Mouse (Mus musculus) c-Kit-positive CD71-positive TER-119-negative erythroid progenitor cells, embryonic 14.5 days (primary cell): ENCODE data around the gene Tnks1bp1.

ENCODE experiments used
- DNase-seq: peaks from one replicate; pipeline ENCODE4 v3.0.0-alpha.2; 2013; ENCODE audit warnings: low read depth

Gene Tnks1bp1

DNA sequence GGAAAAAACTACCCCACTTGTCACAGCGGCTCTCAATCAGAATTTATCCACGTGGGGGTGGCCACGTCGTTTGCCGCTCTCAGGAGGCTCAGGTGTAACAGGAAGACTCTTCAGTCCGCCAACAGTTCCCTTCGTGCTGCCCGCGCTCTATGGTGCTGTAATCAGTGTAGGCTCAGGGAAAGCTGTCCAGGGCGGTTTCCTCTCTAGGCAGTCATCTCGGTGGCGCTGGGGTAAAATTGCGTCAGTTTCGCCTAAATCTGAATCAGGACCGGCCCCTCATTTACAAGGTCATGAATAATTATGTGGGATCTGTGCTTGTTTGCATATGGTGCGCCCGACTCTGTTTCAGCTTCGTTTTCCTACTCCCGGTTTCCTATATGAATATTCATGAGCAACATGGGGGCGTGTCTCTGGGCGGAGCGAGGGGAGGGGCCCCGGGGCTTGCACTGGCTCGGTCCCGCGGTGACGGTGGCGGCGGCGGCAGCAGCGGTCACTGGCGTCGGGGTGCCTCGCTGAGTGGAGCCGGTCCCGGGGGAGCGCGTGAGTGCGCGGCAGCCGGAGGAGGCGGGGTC lies at the start of gene Tnks1bp1:
Tnks1bp1 (plus strand) TSS at position 427 of the 572 bp plus-strand sequence.
- DNase-seq = peak; percentile 81

DNA sequence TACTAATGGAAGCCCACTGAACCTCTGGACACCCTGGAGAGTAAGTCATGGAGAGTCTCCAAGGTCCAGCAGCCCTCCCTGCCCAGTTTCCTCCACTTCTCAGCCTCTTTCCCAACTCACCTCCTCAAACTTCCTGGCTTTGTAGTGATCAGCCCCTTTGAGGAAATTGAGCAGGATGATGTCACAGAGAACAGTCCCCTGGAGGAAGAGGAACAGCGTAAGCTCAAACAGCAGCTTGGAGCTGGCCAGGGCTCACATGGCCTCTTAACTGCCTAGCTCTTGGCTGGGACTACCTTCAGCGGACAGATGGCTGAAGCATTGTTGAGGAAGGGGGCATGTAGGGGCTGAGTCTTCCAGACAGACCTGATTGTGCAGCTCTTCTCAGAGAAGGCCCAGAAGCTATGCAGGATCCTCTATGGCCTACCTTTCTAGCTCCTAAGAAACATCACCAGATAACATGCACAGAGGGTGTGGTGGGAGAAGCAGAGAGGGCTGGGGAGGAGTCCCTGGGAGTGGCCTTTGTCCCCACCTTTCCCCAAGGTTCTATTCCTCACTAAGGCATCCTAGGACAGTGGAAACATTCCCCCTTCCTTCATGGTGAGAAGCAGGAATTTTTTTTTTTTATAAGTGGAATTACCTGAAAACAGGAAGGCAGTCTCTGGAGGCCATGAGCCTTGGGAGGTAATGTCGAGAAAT lies 48.2 kb upstream of the Tnks1bp1 start:
- DNase-seq = no peak

DNA sequence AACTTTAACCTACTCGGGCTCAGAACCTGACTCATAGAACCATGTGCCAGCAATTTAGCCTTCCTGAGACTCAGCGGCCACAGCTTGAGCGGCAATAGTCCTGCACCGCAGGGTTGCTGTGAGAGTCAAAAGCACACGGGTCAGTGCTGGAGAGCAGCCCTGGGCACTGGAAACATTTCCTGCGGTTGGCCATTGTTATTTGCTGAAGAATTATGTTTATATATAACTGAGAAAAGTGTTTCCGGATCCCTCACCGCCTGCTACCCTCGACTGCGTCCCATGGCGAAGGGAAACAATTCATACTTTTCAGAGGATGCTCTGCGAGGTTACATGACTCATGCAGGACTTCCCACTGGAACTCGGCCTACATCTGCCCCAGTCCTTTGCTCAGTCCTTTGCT lies 46.3 kb upstream of the Tnks1bp1 start:
- no peak for DNase-seq

DNA sequence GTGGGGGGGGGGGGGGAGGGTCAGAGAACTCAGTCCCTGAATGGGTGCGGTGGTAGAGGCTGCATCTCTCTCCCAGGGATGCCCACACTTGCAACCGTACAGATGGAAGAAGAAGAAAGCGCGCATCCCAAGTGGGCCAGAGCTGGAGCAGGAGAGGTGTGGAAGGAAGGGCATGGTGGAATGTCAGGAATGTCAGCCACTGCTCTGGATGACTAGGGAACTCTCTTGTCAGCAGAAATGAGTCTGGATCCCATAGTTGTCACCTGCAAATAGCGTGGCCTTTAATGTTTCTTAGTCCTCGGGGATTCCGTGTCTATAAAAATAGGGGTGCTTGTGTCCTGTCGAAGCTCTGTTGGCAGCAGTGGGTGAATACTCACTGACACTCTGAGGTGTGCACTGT lies 45.2 kb upstream of the Tnks1bp1 start:
- DNase-seq = no peak

DNA sequence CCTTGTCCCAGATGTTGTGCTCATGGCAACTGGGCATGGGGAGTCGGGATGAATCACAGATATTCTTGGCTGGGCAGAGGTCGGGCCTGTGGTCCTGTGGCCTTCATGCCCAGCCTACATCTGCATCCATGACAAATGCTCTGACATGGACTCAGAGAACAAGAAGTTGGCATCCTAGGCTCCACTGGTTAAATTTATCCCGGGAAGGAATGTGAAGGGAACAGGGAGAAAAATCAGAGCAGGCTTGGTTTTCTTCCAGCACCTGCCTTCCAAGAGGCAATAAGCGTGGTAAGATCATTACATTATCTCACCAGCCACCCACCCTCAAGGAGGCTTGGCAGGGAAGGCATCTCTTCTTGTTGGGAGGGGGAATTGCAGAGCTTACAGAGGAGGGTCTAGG lies 43.5 kb upstream of the Tnks1bp1 start:
- DNase-seq = no peak

DNA sequence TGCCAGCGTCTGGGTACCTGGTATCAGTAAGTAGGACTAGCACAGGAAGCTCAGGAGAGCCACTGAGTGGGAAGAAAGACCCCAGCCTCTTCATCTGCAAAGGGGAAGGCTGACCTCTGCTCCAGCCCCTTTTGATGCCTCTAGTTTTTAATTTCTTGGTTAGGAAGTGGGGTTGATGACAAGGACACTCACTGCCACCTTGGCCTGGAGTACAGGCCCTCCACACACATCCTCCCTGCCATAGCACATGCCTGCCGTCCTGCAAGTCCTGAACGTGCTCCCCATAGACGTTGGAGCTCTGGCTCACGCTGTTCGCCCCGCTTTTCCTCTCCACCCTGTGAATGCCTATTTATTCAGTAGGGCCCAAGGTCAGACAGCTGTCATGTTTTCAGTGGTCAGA lies 41.2 kb upstream of the Tnks1bp1 start:
- no peak for DNase-seq

DNA sequence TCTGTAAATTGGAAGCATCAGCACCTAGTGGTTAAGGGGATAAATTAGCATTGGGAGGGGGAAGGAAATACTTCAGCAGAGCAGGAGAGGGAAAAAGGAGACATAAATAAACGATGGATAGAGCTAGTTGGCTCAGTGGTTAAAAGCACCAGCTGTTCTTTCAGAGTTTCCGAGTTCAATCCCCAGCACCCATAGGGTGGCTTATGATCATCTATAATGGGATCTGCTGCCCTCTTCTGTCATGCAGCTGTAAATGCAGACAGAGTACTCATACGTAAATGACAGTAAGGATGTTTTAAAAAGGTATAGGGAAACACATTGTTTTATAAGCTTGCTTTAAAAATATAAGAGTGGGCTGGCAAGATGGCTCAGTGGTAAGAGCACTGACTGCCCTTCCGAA lies 40.1 kb upstream of the Tnks1bp1 start:
- no peak for DNase-seq

DNA sequence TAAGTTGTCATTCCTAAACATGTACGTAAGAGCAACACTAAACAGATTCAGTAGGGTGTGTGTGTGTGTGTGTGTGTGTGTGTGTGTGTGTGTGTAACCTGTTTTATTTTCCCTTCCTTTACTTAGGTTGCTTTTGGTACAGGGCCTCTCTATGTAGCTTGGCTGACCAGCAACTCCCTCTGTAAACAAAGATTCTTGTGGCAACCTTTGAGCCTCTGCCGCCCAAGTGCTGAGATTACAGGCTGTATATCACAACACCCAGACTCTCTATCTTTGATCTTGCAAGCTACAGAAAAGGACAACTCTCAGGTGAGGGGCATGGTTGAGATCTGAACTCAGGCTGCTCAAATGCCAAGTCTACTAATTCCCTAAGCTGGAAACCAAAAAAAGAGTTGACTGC lies 38.6 kb upstream of the Tnks1bp1 start:
- DNase-seq = no peak

DNA sequence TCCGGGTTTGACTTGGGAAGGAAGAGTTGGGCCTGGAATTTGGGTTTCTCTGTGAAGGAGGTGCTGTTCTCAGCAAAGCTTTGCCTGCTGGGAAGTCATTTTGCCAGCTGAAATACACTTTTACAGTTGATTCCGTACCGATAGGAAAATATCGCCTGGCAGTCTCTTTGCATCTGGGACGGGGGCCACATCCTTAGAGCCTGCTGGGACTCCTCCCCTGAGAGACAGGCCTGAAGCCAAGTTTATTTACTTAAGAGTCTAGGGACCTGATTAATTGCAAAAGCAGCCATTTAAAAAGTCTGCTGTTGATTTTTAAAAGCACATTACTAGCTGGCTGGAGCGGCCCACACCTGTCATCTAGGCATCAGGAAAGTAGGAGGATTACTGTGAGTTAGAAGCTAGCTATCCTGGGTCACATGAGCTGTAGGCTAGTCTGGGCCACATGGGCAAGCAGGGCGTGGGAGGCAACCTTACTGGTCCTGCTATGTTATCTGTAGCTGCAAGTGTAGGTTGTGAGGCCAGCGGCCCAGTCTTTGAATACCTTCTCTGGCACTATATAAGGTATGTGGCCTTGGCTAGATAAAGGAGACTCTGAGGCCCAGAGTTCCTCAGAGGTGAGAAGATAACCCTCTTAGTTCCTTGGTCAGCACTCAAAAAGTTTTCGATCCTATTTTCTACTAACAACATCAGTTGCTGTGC lies 35.8 kb upstream of the Tnks1bp1 start:
- peak; percentile 77 for DNase-seq

DNA sequence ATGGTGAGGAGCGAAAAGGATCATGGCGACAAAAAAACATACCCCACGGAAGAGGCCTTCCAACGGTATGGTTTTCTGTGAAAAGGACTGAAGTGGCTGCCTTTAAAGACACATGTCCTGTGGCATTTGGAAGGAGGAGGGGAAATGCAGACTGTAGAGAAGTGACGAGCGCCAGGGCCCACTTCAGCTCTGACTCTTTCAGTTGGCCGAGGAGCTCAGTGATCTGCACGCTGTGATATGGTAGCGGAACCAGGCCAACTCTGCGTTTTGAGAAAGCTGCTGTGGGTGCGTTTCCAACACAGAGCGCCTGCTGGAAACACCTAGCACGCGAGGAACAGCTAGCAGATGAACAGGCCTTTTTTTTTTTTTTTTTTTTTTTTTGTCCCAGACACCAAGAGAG lies 35.1 kb upstream of the Tnks1bp1 start:
- no peak for DNase-seq

DNA sequence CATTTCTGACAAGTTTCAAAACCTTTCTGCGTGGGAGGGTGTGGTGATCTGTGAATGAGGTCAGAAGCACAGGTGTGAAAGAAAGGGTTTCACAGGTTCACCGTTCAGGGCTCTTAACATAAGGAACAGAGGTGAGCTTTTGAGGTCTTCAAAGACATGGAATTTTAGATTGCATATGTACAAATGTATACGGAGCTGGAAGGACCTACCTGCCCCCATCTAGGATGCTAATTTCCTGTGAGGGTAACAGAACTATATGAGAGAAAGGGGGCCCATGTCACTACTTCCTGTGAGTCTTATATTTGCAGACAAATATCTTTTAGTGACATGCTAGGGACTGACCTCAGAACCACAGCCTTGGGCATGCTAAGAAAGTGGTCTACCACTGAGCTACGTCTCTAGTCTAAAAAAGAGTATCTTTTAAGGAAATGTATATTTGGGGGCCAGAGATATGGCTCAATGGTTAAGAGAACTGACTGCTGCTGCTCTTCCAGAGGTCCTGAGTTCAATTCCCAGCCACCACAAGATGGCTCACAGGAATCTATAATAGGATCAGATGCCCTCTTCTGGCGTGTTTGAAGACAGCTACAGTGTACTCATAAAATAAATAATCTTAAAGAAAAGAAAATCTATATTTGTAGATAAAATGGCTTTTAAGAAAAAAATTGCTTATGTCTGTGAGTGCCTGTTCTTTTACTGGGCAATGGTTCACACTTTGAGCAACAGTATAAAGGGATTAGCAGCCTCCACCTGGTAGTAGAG lies 33.8 kb upstream of the Tnks1bp1 start:
- no peak for DNase-seq

DNA sequence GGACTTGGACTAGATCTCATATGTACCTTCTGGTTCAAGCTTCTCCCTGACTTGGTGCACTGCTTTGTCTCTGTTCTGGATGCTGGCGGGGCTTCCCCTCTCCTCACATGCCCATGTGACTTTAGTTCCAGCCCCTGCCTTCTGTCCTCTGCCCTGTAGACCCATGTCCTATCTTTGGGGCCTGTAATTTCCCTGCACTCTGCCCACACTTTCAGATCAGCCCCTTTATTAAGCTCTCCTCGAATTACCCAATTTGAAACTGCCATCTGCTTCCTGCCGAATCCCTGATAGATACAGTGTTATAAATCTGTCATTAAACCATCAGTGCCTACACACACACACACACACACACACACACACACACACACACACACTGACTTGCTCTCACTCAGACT lies 33.2 kb upstream of the Tnks1bp1 start:
- DNase-seq = no peak

DNA sequence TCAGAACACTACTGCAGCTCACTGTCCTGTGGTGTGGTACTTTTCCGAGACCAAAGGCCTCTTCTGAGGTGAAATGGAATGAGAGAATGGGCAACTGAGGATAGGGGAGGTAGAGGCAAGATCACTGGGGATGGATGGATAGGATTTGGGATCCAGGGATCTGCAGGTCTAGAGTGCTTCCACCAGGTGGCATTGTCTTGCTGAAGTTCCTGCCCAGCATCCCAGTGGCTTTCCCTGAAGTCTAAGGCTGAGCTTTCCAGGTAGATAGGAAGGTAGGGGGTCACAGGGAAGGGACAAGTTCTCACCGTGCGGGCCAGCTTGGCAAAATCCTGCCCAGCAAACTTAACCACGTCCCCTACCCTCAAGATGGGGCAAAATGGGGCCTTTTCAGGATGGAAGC lies 25.8 kb upstream of the Tnks1bp1 start:
- no peak for DNase-seq

DNA sequence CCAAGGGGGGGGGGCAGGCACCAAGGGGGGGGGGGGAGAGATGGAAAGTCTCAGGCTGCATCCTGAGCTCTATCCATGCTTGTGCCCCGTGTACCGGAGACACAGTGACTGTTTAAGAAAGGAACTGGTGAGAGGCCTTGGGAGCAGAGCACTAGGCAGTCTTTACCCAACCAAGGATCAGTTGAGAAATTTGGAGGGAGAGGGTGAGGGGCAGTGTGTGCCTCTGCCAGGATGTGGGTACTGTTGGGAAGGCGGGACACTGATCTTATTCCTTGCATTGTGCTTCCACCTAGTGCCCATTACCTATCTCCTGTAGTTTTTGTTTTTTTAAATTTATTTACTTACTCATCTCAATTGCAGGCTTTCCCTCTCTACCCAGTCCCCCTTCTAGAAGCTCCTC lies 21.6 kb upstream of the Tnks1bp1 start:
- no peak for DNase-seq

DNA sequence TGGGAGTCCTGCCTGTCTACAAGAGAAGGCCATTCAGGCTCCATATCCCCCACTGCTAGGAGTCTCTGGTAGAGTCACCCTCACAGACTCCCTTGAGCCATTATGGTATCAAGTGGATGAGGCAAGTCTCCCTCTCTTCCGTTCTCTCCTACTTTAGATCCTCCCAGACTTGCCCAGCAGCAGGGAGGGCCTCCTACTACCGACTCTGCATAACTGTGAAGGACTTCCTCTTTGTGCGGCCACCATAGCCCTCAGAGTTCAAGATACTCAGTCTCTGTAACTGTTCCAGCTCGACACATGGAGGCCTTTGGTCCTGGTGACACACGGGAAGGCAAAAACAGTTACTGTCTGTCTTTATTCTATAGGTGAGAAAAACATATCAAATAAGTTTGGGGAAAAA lies 20.5 kb upstream of the Tnks1bp1 start:
- DNase-seq = no peak

DNA sequence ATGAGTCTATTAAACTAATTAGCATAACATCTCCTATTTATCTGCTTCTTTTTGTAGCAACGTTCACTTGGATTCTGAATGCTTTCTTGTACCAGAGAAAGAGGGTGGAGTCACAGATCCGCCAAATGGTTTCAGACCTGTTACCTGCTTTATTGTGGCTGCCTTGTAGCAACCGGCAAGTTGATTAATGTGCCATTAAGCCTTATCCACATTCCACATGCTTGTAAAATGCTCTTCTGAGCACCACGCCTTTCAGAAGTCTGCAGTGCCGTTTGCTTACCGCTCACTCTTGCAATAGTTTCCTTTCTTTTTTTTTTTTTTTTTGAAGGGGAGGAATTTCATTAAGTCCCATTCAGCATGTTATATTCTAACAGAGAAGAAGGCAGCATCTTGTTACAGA lies 17.9 kb upstream of the Tnks1bp1 start:
- DNase-seq = no peak

DNA sequence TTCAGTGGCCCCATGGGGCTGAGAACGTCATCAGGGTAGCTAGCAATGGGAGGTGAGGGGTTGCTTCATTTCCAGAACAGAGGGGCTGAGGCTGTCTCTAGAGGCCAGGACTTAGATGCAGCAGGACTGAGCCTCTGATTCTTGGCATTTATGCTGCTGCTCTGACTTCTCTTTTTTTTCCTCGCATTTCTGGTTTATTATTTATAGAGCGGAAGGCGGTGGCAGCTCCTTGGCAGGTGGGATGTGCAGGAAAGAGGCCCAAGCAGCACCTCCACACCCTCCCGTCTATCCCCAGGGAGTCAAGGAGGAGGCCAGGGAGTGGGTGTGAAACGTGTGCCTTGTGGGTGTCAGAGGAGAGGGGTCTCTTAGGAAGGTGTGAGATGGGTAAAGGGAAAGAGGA lies 16.8 kb upstream of the Tnks1bp1 start:
- DNase-seq = no peak

DNA sequence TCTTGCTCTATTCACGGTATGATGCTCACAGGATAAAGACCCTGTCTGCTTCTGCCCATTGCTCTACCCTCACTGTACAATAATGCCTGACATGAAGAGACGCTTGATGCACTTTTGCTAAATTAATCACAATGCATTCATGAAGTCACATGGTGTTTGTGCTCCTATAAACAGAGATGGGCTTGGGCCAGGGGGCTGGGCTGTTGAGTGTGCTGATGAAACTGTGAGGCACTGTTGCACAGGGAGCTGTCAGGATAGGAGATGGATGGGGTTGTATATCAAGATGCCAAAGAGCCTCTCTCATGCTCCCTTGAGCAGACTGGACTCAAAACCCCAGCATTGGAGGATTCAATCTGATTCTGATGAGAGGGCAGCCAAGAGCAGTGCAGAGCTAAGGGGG lies 14.7 kb upstream of the Tnks1bp1 start:
- DNase-seq = no peak

DNA sequence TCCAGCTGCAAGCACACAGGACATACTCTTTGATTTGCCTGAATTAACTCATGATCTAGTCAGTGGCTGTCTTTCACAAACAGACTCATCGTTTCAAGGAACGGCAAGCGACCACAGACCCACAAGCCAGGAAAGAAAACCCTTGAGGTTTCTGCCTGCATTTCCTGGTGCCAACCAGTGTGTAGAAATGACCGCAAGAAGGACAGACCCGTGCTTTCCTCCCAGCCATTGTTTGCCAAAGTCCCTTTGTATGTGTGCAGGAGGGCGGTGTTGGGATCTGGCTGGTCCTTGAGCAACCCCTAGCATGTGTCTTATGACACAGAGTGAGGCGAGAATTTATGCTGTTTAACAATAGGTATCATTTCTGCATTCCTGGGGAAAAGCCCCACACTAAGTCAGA lies 13.7 kb upstream of the Tnks1bp1 start:
- DNase-seq = no peak

DNA sequence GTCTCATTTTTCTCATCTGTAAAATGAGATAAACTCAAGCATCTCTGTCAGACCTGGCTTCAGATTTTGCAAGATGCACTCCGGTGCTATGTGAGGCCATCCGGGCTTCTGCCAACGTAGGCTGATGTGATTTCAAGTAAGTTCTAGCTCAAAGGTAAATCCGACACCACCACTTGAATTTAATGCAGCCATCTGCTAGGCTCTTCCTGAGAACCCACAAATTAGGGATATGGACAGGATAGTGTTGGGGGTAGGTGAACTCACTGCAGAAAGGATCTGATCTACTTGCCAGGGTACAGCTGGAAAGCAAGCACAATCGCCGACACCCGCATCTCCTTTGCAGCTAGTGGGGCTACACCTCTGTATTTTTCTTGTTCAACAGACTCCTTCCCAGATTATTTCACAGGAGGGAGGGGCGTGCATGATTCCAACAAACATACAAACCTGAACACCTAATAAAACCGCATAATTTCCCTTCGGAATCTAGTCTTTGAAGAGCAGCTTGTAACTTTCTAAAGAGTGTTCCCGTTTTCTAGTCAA lies 11.2 kb upstream of the Tnks1bp1 start:
- DNase-seq = no peak

DNA sequence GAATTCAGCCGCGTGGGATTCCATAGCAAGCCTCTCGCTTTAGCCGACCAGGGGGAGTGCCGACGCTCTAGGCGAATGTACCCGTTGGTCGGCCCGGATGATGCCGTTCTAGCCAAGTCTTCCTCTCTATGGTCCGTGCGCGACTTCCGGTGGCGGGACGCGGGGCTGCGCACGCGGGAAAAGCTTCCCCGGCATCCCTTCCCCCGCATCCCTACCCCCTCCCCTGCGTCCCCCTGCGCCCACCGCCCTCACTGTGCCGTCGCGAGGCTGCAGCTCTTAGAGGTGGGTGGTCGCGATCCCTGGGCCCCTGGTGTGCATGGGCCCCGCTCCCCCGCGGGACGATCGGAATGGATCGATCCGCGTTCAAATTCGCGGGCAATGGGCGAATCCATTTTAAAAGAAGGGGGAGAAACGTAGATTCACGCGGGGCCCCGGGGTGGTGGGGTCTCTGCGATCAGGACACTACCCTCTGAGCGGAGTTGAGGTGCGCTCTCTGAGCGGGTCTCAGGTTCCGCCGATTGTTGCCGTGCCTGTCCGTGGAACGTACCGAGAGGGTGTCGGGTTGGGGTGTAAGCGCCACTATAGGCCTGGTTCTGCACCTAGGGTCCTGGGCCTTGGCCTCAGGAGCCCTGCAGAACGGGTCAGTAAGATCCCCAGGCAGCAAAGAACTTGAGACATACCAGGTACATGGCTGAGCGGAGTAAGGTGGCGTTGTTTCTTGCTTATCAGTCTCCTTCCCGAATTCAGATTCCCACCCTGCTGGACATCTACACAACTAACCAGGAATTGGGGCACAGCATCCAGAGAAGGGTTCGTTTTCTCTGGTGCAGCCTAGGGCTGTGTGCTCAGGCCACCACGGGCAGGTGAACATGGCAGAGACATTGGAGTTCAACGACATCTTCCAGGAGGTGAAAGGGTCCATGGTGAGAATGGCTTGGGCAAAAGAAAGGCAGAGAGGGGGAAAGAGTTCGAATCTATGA lies 10.5 kb upstream of the Tnks1bp1 start, which contains the start of the genes Ssrp1 and P2rx3:
Ssrp1 (plus strand) TSS at position 188 of the 980 bp plus-strand sequence.
P2rx3 (minus strand) TSS at position 416 of the 980 bp plus-strand sequence.
- peak; percentile 86 for DNase-seq
